Mouse (Mus musculus): ENCODE data around the gene Hoxd1. TPM values are rescaled to one million over a fixed set of nuclear protein-coding genes. Genes with fewer than 3 reads are reported as not detected.

The Hoxd1 gene
- total RNA-seq, 1 experiment from 2014 or later = not detected

- ATAC-seq (replicated peaks; ENCODE audit: insufficient number of reproducible peaks, low FRiP score, low TSS enrichment, poor library complexity, severe bottlenecking) = no peak
These were observed 32.8 kb downstream of the Hoxd1 start for GRCm38 (mm10) chr2:74795531-74795930.

GRCm38 (mm10) chr2:74808431-74808830, 45.7 kb downstream of the Hoxd1 start:
- no peak for ATAC-seq (replicated peaks; ENCODE audit: insufficient number of reproducible peaks, low FRiP score, low TSS enrichment, poor library complexity, severe bottlenecking)

Other genes starting within 250 kb of the Hoxd1 start
- gene Lnpk, start 183.5 kb upstream of the Hoxd1 start, total RNA-seq (2017) = 23.9 to 47.3 TPM (median 36.4 TPM) in 3 replicates
- not detected in 3 replicates for gene Evx2, start 103.4 kb upstream of the Hoxd1 start, total RNA-seq (2017)
- not detected in 3 replicates for gene Hoxd13, start 94.7 kb upstream of the Hoxd1 start, total RNA-seq (2017)
- gene Hoxd12, start 88.0 kb upstream of the Hoxd1 start, total RNA-seq (2017) = not detected in 3 replicates
- gene Hoxd11, start 83.4 kb upstream of the Hoxd1 start, total RNA-seq (2017) = not detected in 3 replicates
- not detected in 3 replicates for gene Hoxd10, start 71.1 kb upstream of the Hoxd1 start, total RNA-seq (2017)
- gene Hoxd9, start 65.3 kb upstream of the Hoxd1 start, total RNA-seq (2017) = not detected in 3 replicates
- not detected in 3 replicates for gene Hoxd8, start 58.4 kb upstream of the Hoxd1 start, total RNA-seq (2017)
- not detected in 3 replicates for gene Hoxd3, start 51.1 kb upstream of the Hoxd1 start, total RNA-seq (2017)
- gene Hoxd4, start 51.1 kb upstream of the Hoxd1 start, total RNA-seq (2017) = not detected in 3 replicates
- not detected in 3 replicates for gene Gm28230, start 36.3 kb upstream of the Hoxd1 start, total RNA-seq (2017)
- 12.6 to 28.7 TPM (median 26.8 TPM) in 3 replicates for gene Mtx2, start 62.8 kb downstream of the Hoxd1 start, total RNA-seq (2017)

Data from monocyte, adult 5-6 weeks (primary cell).